Mouse (Mus musculus): ENCODE results near the gene Rag1.

Gene Rag1

GRCm38 (mm10) chr2:101591356-101591755 lies 57.9 kb downstream of the Rag1 start:
- DNase-seq (ENCODE audit: extremely low read depth, low read depth): no peak

Data from MEL-GATA-1-ER (cell line).